Mouse (Mus musculus): ENCODE measurements around the gene Naxd.

DNA sequence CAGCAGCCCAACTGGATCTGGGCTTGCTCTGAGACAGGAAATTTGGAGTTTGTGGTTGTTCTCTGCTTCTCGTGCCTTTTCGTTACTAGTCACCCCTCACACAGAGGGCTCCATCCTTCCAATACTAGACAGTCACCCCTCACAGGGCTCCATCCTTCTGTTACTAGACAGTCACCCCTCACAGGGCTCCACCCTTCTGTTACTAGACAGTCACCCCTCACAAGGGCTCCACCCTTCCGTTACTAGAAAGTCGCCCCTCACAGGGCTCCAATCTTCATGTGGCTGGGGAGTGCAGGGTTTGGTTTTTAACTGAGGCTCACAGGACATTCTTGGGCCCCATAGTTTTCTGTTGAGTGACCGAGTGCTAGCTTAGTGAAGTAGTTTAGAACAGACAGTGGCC is 15.9 kb downstream of the Naxd start:
- TF ChIP-seq MAX (IDR thresholded peaks at IDR 0.05; ENCODE audit: low read length) (no peak), CHD1 (IDR thresholded peaks at IDR 0.05; ENCODE audit: low read depth, low read length) (no peak), CTCF (IDR thresholded peaks at IDR 0.05 in 2 of 3, conservative IDR thresholded peaks at IDR 0.05 in 1 of 3; ENCODE audit: control insufficient read depth in 1 of 3, insufficient read depth in 1 of 3, low read depth in 2 of 3, low read length in 3 of 3, poor library complexity in 1 of 3, severe bottlenecking in 1 of 3) (no peak), GABPA (IDR thresholded peaks at IDR 0.05; ENCODE audit: low read depth, low read length) (no peak), ZMIZ1 (IDR thresholded peaks at IDR 0.05; ENCODE audit: low read depth, low read length) (no peak), EP300 (IDR thresholded peaks at IDR 0.05; ENCODE audit: low read depth in 1 of 2, low read length in 2 of 2) (no peak), ZKSCAN1 (IDR thresholded peaks at IDR 0.05; ENCODE audit: low read depth, low read length) (no peak), HCFC1 (IDR thresholded peaks at IDR 0.05; ENCODE audit: low read depth, low read length) (no peak)

All from MEL (cell line).